ENCODE assay signal across 8 mouse cellular contexts in genomic region chr16:34745065-34745585, GRCm38 (mm10). TPM values are rescaled to one million over a fixed set of nuclear protein-coding genes. Genes with fewer than 3 reads are reported as not detected.
A peak's percentile ranks its signal among the peaks of the same experiment; 100 is the strongest.
DNase-seq lines count a peak whose midpoint lies in the region; ATAC-seq and TF ChIP-seq lines count a peak whose summit lies in the region.

Mylk (plus strand) TSS chr16:34745210.

- peaks cover 10% of the 10 kb centered on the region; the same call in 1 of the 2 replicates for H3K4me1 ChIP-seq in embryonic facial prominence, embryonic 14.5 days (ENCODE audit: control insufficient read depth, insufficient read depth, low read length)
- no peaks in the 10 kb centered on the region for H3K4me1 ChIP-seq in heart, adult 2 months (ENCODE audit: control insufficient read depth, insufficient read depth, low read length)
- H3K4me1 ChIP-seq in kidney, adult 2 months (ENCODE audit: control insufficient read depth, insufficient read depth, low read length): peaks cover 10% of the 10 kb centered on the region; the same call in 1 of the 2 replicates
- peaks cover 7% of the 10 kb centered on the region; the same call in 1 of the 2 replicates for H3K4me1 ChIP-seq in limb, embryonic 11.5 days (ENCODE audit: control insufficient read depth, insufficient read depth, low read length)
- peaks cover 23% of the 10 kb centered on the region for H3K4me1 ChIP-seq in midbrain, embryonic 12.5 days
- H3K4me1 ChIP-seq in spleen, adult 2 months (ENCODE audit: control insufficient read depth, insufficient read depth, insufficient read length): peaks cover 3% of the 10 kb centered on the region; the same call in 1 of the 2 replicates

- peak; percentile 30 for DNase-seq in c-Kit-positive CD71-negative TER-119-negative erythroid progenitor cells, embryonic 14.5 days (ENCODE audit: low read depth)
- DNase-seq in embryonic facial prominence, embryonic 14.5 days (ENCODE audit: low spot score): peak; percentile 96
- peak; percentile 85 to 88 for DNase-seq in heart, adult 2 months
- peak; percentile 98 for DNase-seq in kidney, adult 2 months
- DNase-seq in limb, embryonic 11.5 days (ENCODE audit: low spot score): peak; percentile 91
- peak in 1 of 2 experiments; percentile 7 for DNase-seq in spleen, adult 2 months (ENCODE audit: low read depth in 1 of 2, low spot score in 2 of 2)
- no peak for DNase-seq in natural killer cell, adult 2 months (ENCODE audit: low spot score in 2 of 2)

- peak within 1 kb of the TSS; percentile 42 for H3K4me3 ChIP-seq in embryonic facial prominence, embryonic 14.5 days (ENCODE audit: low read depth, low read length)
- H3K4me3 ChIP-seq in heart, adult 2 months: peak within 1 kb of the TSS; percentile 28; the same call in 1 of the 2 replicates
- H3K4me3 ChIP-seq in kidney, adult 2 months (ENCODE audit: insufficient read depth, low read depth, low read length): peak within 1 kb of the TSS; percentile 63
- H3K4me3 ChIP-seq in limb, embryonic 11.5 days (ENCODE audit: low read depth, low read length): peak within 1 kb of the TSS; percentile 30
- peak within 1 kb of the TSS; percentile 40 for H3K4me3 ChIP-seq in midbrain, embryonic 12.5 days
- H3K4me3 ChIP-seq in spleen, adult 2 months (ENCODE audit: extremely low read depth, insufficient read depth, insufficient read length): peak within 1 kb of the TSS; percentile 38; the same call in 1 of the 2 replicates

- H3K36me3 ChIP-seq in embryonic facial prominence, embryonic 14.5 days (ENCODE audit: control insufficient read depth, insufficient read depth, low read length): no peaks in the 10 kb centered on the region
- H3K36me3 ChIP-seq in heart, adult 2 months (ENCODE audit: control insufficient read depth, insufficient read depth, low read length): no peaks in the 10 kb centered on the region
- H3K36me3 ChIP-seq in kidney, adult 2 months (ENCODE audit: control insufficient read depth, insufficient read depth, low read length): no peaks in the 10 kb centered on the region
- no peaks in the 10 kb centered on the region for H3K36me3 ChIP-seq in limb, embryonic 11.5 days (ENCODE audit: control insufficient read depth, insufficient read depth, low read length)
- H3K36me3 ChIP-seq in midbrain, embryonic 12.5 days: no peaks in the 10 kb centered on the region
- H3K36me3 ChIP-seq in spleen, adult 2 months (ENCODE audit: control insufficient read depth, insufficient read depth, low read length): no peaks in the 10 kb centered on the region

- WGBS in embryonic facial prominence, embryonic 14.5 days: 1% methylated on average over 34 of the region's 48 CpGs
- WGBS in heart, adult 2 months: under 1% methylated on average over 48 of the region's 48 CpGs
- WGBS in kidney, adult 2 months: 1% methylated on average over 48 of the region's 48 CpGs
- under 1% methylated on average over 48 of the region's 48 CpGs for WGBS in limb, embryonic 11.5 days
- WGBS in midbrain, embryonic 12.5 days: under 1% methylated on average over 47 of the region's 48 CpGs
- WGBS in spleen, adult 2 months: 2% methylated on average over 48 of the region's 48 CpGs

- H3K4me2 ChIP-seq in embryonic facial prominence, embryonic 14.5 days (ENCODE audit: low read depth, low read length): peak within 1 kb of the TSS; percentile 71
- H3K4me2 ChIP-seq in limb, embryonic 11.5 days (ENCODE audit: low read depth, severe bottlenecking): peak within 1 kb of the TSS; percentile 82
- H3K4me2 ChIP-seq in midbrain, embryonic 12.5 days (replicated peaks): peak within 1 kb of the TSS; percentile 70

- peak; percentile 72; the same call in 1 of the 2 replicates for TF ChIP-seq POLR2A in heart, adult 2 months (IDR thresholded peaks at IDR 0.05; ENCODE audit: insufficient read depth, low read depth, low read length)
- TF ChIP-seq POLR2A in kidney, adult 2 months (IDR thresholded peaks at IDR 0.05; ENCODE audit: low read depth, low read length): peak; percentile 94
- TF ChIP-seq POLR2A in spleen, adult 2 months (IDR thresholded peaks at IDR 0.05; ENCODE audit: low read depth, low read length): no peak

- peak within 1 kb of the TSS; percentile 55 for H3K9ac ChIP-seq in embryonic facial prominence, embryonic 14.5 days (ENCODE audit: low read depth, low read length)
- H3K9ac ChIP-seq in heart, adult 2 months (ENCODE audit: low read depth, low read length): peak within 1 kb of the TSS; percentile 35
- peak within 1 kb of the TSS; percentile 52; the same call in 1 of the 2 replicates for H3K9ac ChIP-seq in limb, embryonic 11.5 days (ENCODE audit: low read length)
- peak within 1 kb of the TSS; percentile 52 for H3K9ac ChIP-seq in midbrain, embryonic 12.5 days (replicated peaks)

- no peaks in the 10 kb centered on the region for H3K79me2 ChIP-seq in heart, adult 2 months (replicated peaks; ENCODE audit: control insufficient read depth, insufficient read depth, low read length)

- no peak for TF ChIP-seq CTCF in heart, adult 2 months (IDR thresholded peaks at IDR 0.05)
- no peak for TF ChIP-seq CTCF in kidney, adult 2 months (conservative IDR thresholded peaks at IDR 0.05; ENCODE audit: insufficient read depth, insufficient read length, low read depth, low read length)
- TF ChIP-seq CTCF in spleen, adult 2 months (IDR thresholded peaks at IDR 0.05; ENCODE audit: extremely low read depth, insufficient read depth, insufficient read length, insufficient replicate concordance): no peak

- H3K27ac ChIP-seq in embryonic facial prominence, embryonic 14.5 days (replicated peaks; ENCODE audit: low read depth, low read length): no peak within 1 kb of the TSS
- no peak within 1 kb of the TSS for H3K27ac ChIP-seq in heart, adult 2 months
- H3K27ac ChIP-seq in kidney, adult 2 months (ENCODE audit: insufficient read depth, low read depth, low read length): peak within 1 kb of the TSS; percentile 2; the same call in 1 of the 2 replicates
- H3K27ac ChIP-seq in limb, embryonic 11.5 days (replicated peaks; ENCODE audit: low read depth, low read length): no peak within 1 kb of the TSS
- no peak within 1 kb of the TSS for H3K27ac ChIP-seq in midbrain, embryonic 12.5 days (replicated peaks)
- no peak within 1 kb of the TSS for H3K27ac ChIP-seq in spleen, adult 2 months (ENCODE audit: insufficient read depth, low read length)

- no peaks in the 10 kb centered on the region for H3K9me3 ChIP-seq in embryonic facial prominence, embryonic 14.5 days (ENCODE audit: control insufficient read depth, low read length)
- no peaks in the 10 kb centered on the region for H3K9me3 ChIP-seq in limb, embryonic 11.5 days (ENCODE audit: control insufficient read depth, low read length)
- H3K9me3 ChIP-seq in midbrain, embryonic 12.5 days: no peaks in the 10 kb centered on the region

- peaks cover 9% of the 10 kb centered on the region; the same call in 1 of the 2 replicates for H3K27me3 ChIP-seq in embryonic facial prominence, embryonic 14.5 days (replicated peaks; ENCODE audit: control insufficient read depth, insufficient read depth, low read length)
- peaks cover 2% of the 10 kb centered on the region; the same call in 1 of the 2 replicates for H3K27me3 ChIP-seq in heart, adult 2 months (ENCODE audit: control insufficient read depth, insufficient read depth, low read length)
- H3K27me3 ChIP-seq in kidney, adult 2 months (replicated peaks; ENCODE audit: control insufficient read depth, insufficient read depth, low read length): no peaks in the 10 kb centered on the region
- H3K27me3 ChIP-seq in limb, embryonic 11.5 days (ENCODE audit: control insufficient read depth, insufficient read depth, low read length): peaks cover 3% of the 10 kb centered on the region; the same call in 1 of the 2 replicates
- H3K27me3 ChIP-seq in midbrain, embryonic 12.5 days: peaks cover 43% of the 10 kb centered on the region
- peaks cover 6% of the 10 kb centered on the region; the same call in 1 of the 2 replicates for H3K27me3 ChIP-seq in spleen, adult 2 months (ENCODE audit: control insufficient read depth, insufficient read depth, low read length)

- TF ChIP-seq EP300 in heart, adult 2 months (IDR thresholded peaks at IDR 0.05; ENCODE audit: insufficient read depth, low read depth, low read length): no peak

- intact Hi-C loops in heart, adult 2 months (cut with DNase I): no loop called here

- ATAC-seq in embryonic facial prominence, embryonic 14.5 days (ENCODE audit: low read depth): peak; percentile 94
- peak; percentile 92 for ATAC-seq in limb, embryonic 11.5 days (ENCODE audit: insufficient number of reproducible peaks, low FRiP score, low TSS enrichment, low read depth)
- ATAC-seq in midbrain, embryonic 12.5 days (ENCODE audit: low FRiP score, low read depth): peak; percentile 92

RNA-seq across cellular contexts. Expression of gene Mylk, which starts in this region (rescaled TPM):
- 15.5 and 18.1 TPM in 2 replicates for polyA plus RNA-seq in embryonic facial prominence, embryonic 14.5 days (2014; fragmentation: Nextera tagmentation; extraction: Ambion mirVana)
- 10 to 100 TPM; 32.9 to 42.3 TPM for total RNA-seq in heart, adult 2 months (2021)
- 23.1 and 28.3 TPM in 2 replicates for polyA plus RNA-seq in heart, adult 2 months (2012; rRNA removed)
- polyA plus RNA-seq in kidney, adult 2 months (2012; rRNA removed): 64.7 and 77.2 TPM in 2 replicates
- polyA plus RNA-seq in limb, embryonic 11.5 days (2014; fragmentation: Nextera tagmentation; extraction: Ambion mirVana): 4.9 and 5.4 TPM in 2 replicates
- 7.9 and 8.1 TPM in 2 replicates for polyA plus RNA-seq in midbrain, embryonic 12.5 days (2016; fragmentation: Nextera tagmentation; extraction: Ambion mirVana)
- polyA plus RNA-seq in spleen, adult 2 months (2012; rRNA removed): 41.9 and 47.5 TPM in 2 replicates

Comparison
In these comparisons a context has a peak if more than half of its experiments do, and no peak if none do; other contexts are left out.
1. DNase-seq: peak in c-Kit-positive CD71-negative TER-119-negative erythroid progenitor cells, embryonic 14.5 days (single experiment), embryonic facial prominence, embryonic 14.5 days (single experiment), heart, adult 2 months (2 of 2), kidney, adult 2 months (single experiment) and limb, embryonic 11.5 days (single experiment); none in natural killer cell, adult 2 months (0 of 2).
2. Peak in every context shown above with its lines, with median percentiles within 50 percentile points of each other: ATAC-seq, H3K4me2 ChIP-seq, H3K4me3 ChIP-seq and H3K9ac ChIP-seq.